8 mouse cellular contexts compared by ENCODE assay signal in genomic region chr10:81290698-81291460, GRCm38 (mm10). TPM values are rescaled to one million over a fixed set of nuclear protein-coding genes. Genes with fewer than 3 reads are reported as not detected.
DNase-seq lines count a peak whose midpoint lies in the region; ATAC-seq and TF ChIP-seq lines count a peak whose summit lies in the region.

No protein-coding gene starts in this region.

- TF ChIP-seq CTCF in bone marrow, adult 2 months (IDR thresholded peaks at IDR 0.05; ENCODE audit: control insufficient read depth, insufficient read depth, low read length) = no peak

- H3K27ac ChIP-seq in bone marrow, adult 2 months (ENCODE audit: control insufficient read depth, insufficient read depth, low read depth, low read length, poor library complexity) = peak overlapping the region; percentile 76
- no peak overlapping the region for H3K27ac ChIP-seq in midbrain, embryonic 16.5 days (ENCODE audit: low read length)

- peaks cover 10% of the 10 kb centered on the region for H3K4me1 ChIP-seq in bone marrow, adult 2 months (ENCODE audit: control insufficient read depth, insufficient read depth, low read length)
- H3K4me1 ChIP-seq in midbrain, embryonic 16.5 days (ENCODE audit: control insufficient read depth, insufficient read depth, low read length) = peaks cover 19% of the 10 kb centered on the region

- no peaks in the 10 kb centered on the region for H3K9me3 ChIP-seq in midbrain, embryonic 16.5 days (replicated peaks; ENCODE audit: control insufficient read depth, low read length, poor library complexity, severe bottlenecking)

- DNase-seq in cerebellum, adult 11-12 months = peak; percentile 74
- DNase-seq in cerebellum, postnatal 36 days = no peak
- DNase-seq in kidney, postnatal 14 days = peak; percentile 55
- DNase-seq in ovary, postnatal 10 days (ENCODE audit: low spot score) = no peak
- no peak for DNase-seq in left cerebral cortex, adult 11 months (ENCODE audit: low spot score)
- no peak for DNase-seq in cerebellum, postnatal 25 days

- no peak for ATAC-seq in midbrain, embryonic 16.5 days

- H3K27me3 ChIP-seq in midbrain, embryonic 16.5 days (ENCODE audit: control insufficient read depth, insufficient read depth, low read depth, low read length) = peaks cover 18% of the 10 kb centered on the region

- H3K36me3 ChIP-seq in midbrain, embryonic 16.5 days (ENCODE audit: control insufficient read depth, insufficient read depth, low read length) = no peaks in the 10 kb centered on the region

- H3K4me2 ChIP-seq in midbrain, embryonic 16.5 days (ENCODE audit: low read length) = peak overlapping the region; percentile 23

- no peak overlapping the region for H3K9ac ChIP-seq in midbrain, embryonic 16.5 days (ENCODE audit: low read depth, low read length)

- TF ChIP-seq POLR2A in bone marrow, adult 2 months (IDR thresholded peaks at IDR 0.05; ENCODE audit: borderline replicate concordance, control insufficient read depth, low read depth, low read length) = 0 out of 2 replicates have a peak, but pooled peaks have one; percentile 21

- WGBS in bone marrow, adult 2 months = 20% methylated on average over 24 of the region's 24 CpGs
- WGBS in midbrain, embryonic 16.5 days = 14% methylated on average over 24 of the region's 24 CpGs

- H3K4me3 ChIP-seq in bone marrow, adult 2 months (replicated peaks; ENCODE audit: control insufficient read depth, low read depth, low read length) = peak overlapping the region; percentile 3
- H3K4me3 ChIP-seq in midbrain, embryonic 16.5 days (ENCODE audit: low read depth, low read length) = peak overlapping the region; percentile 11; the same call in 1 of the 2 replicates

RNA-seq across cellular contexts. Expression of gene Tjp3, which starts 0.5 kb away (rescaled TPM):
- polyA plus RNA-seq in bone marrow, adult 2 months (2011; ENCODE audit: insufficient read depth, insufficient read length, low replicate concordance, missing spikeins) = 3.0 and 3.4 TPM in 2 replicates
- polyA plus RNA-seq in midbrain, embryonic 16.5 days (2015; fragmentation: Nextera tagmentation; extraction: Ambion mirVana) = 9.2 and 10.1 TPM in 2 replicates

RNA-seq across cellular contexts. Expression of gene Pip5k1c, which starts 1.9 kb away (rescaled TPM):
- polyA plus RNA-seq in bone marrow, adult 2 months (2011; ENCODE audit: insufficient read depth, insufficient read length, low replicate concordance, missing spikeins) = 31.2 and 62.2 TPM in 2 replicates
- 135 and 147 TPM in 2 replicates for polyA plus RNA-seq in midbrain, embryonic 16.5 days (2015; fragmentation: Nextera tagmentation; extraction: Ambion mirVana)

RNA-seq across cellular contexts. Expression of gene Apba3, which starts 24.1 kb away (rescaled TPM):
- 14.6 and 32.8 TPM in 2 replicates for polyA plus RNA-seq in bone marrow, adult 2 months (2011; ENCODE audit: insufficient read depth, insufficient read length, low replicate concordance, missing spikeins)
- polyA plus RNA-seq in midbrain, embryonic 16.5 days (2015; fragmentation: Nextera tagmentation; extraction: Ambion mirVana) = 28.8 and 33.8 TPM in 2 replicates

RNA-seq across cellular contexts. Expression of gene Mrpl54, which starts 24.1 kb away (rescaled TPM):
- 34.4 and 75.4 TPM in 2 replicates for polyA plus RNA-seq in bone marrow, adult 2 months (2011; ENCODE audit: insufficient read depth, insufficient read length, low replicate concordance, missing spikeins)
- polyA plus RNA-seq in midbrain, embryonic 16.5 days (2015; fragmentation: Nextera tagmentation; extraction: Ambion mirVana) = 128 and 130 TPM in 2 replicates

RNA-seq across cellular contexts. Expression of gene Cactin, which starts 30.0 kb away (rescaled TPM):
- polyA plus RNA-seq in bone marrow, adult 2 months (2011; ENCODE audit: insufficient read depth, insufficient read length, low replicate concordance, missing spikeins) = 24.0 and 36.6 TPM in 2 replicates
- polyA plus RNA-seq in midbrain, embryonic 16.5 days (2015; fragmentation: Nextera tagmentation; extraction: Ambion mirVana) = 27.6 and 28.3 TPM in 2 replicates

Comparison
In these comparisons a context has a peak if more than half of its experiments do, and no peak if none do; other contexts are left out.
1. DNase-seq: peak in cerebellum, adult 11-12 months (single experiment) and kidney, postnatal 14 days (single experiment); none in cerebellum, postnatal 36 days (0 of 2), ovary, postnatal 10 days (single experiment), left cerebral cortex, adult 11 months (single experiment) and cerebellum, postnatal 25 days (0 of 2).